Mouse (Mus musculus): ENCODE measurements around the gene Ift88. TPM values are rescaled to one million over a fixed set of nuclear protein-coding genes. Genes with fewer than 3 reads are reported as not detected.
A peak's percentile ranks its signal among the peaks of the same experiment; 100 is the strongest.

Gene Ift88
- total and polyA plus RNA-seq, 3 experiments: 6.7 to 12.3 (median 8.1) TPM

GRCm38 (mm10) chr14:57523762-57524161 lies 99.9 kb downstream of the Ift88 start:
- H3K36me3 ChIP-seq (replicated peaks in 1 of 2; ENCODE audit: control insufficient read depth in 1 of 2, insufficient read depth in 1 of 2, low read length in 1 of 2): no peaks in the 10 kb centered on the region

GRCm38 (mm10) chr14:57524671-57525387 lies 101.0 kb downstream of the Ift88 start, which contains the start of gene Il17d:
TSS of gene Il17d (plus strand) at chr14:57524777.
- Histone ChIP-seq H3K27ac (ENCODE audit: insufficient read depth, low read depth) (no peak within 1 kb of the TSS), H3K9ac (ENCODE audit: insufficient read depth, low read depth) (peak within 1 kb of the TSS; percentile 18; the same call in 1 of the 2 replicates), H3K79me2 (replicated peaks; ENCODE audit: control insufficient read depth, extremely low read depth, insufficient read depth, poor library complexity, severe bottlenecking) (no peaks in the 10 kb centered on the region), H3K27me3 (replicated peaks) (peaks cover 31% of the 10 kb centered on the region), H3K4me1 (ENCODE audit: control insufficient read depth in 1 of 2, insufficient read depth in 2 of 2) (peaks cover 11 to 29% of the 10 kb centered on the region in 2 experiments), H3K9me3 (replicated peaks; ENCODE audit: low read length) (peaks cover 2% of the 10 kb centered on the region), H3K4me3 (replicated peaks in 1 of 3; ENCODE audit: low read depth in 2 of 3, low read length in 2 of 3, poor library complexity in 1 of 3) (peak within 1 kb of the TSS; percentile 41 to 90 (median 62)), H3K36me3 (replicated peaks in 1 of 2; ENCODE audit: control insufficient read depth in 1 of 2, insufficient read depth in 1 of 2, low read length in 1 of 2) (no peaks in the 10 kb centered on the region), H3K4me2 (ENCODE audit: insufficient read depth, low read depth, poor library complexity, severe bottlenecking) (peak within 1 kb of the TSS; percentile 80)
- dilution Hi-C loops (cut with MboI; ENCODE audit: extremely low pct_ligation_motif_present, extremely low pct_unique_long_range_greater_than_20kb, low sequenced_read_pairs): no loop called here
- in situ Hi-C loops (cut with MboI; ENCODE audit: low pct_ligation_motif_present, low pct_unique_long_range_greater_than_20kb, low sequenced_read_pairs): no loop called here
- TF ChIP-seq IRF4 (IDR thresholded peaks at IDR 0.05; ENCODE audit: low read depth, low read length) (no peak), RCOR1 (conservative IDR thresholded peaks at IDR 0.05; ENCODE audit: low read depth, low read length) (no peak), ZMIZ1 (IDR thresholded peaks at IDR 0.05; ENCODE audit: low read depth, low read length) (no peak), MAZ (IDR thresholded peaks at IDR 0.05; ENCODE audit: low read depth, low read length) (no peak), CHD2 (IDR thresholded peaks at IDR 0.05; ENCODE audit: low read length) (no peak), MAX (IDR thresholded peaks at IDR 0.05; ENCODE audit: low read length) (no peak), NRF1 (IDR thresholded peaks at IDR 0.05; ENCODE audit: low read depth, low read length) (no peak), ETS1 (conservative IDR thresholded peaks at IDR 0.05; ENCODE audit: low read depth, low read length) (no peak), ZNF384 (IDR thresholded peaks at IDR 0.05; ENCODE audit: low read depth, low read length) (no peak), SMC3 (IDR thresholded peaks at IDR 0.05; ENCODE audit: low read depth, low read length) (no peak), EP300 (IDR thresholded peaks at IDR 0.05; ENCODE audit: low read length) (no peak), MEF2A (IDR thresholded peaks at IDR 0.05; ENCODE audit: borderline replicate concordance, low read depth, low read length) (no peak), ZKSCAN1 (IDR thresholded peaks at IDR 0.05; ENCODE audit: borderline replicate concordance, low read depth, low read length) (no peak), BHLHE40 (IDR thresholded peaks at IDR 0.05; ENCODE audit: low read depth, low read length) (no peak; the same call in 1 of the 2 replicates), POLR2AphosphoS2 (IDR thresholded peaks at IDR 0.05; ENCODE audit: low read depth, low read length) (no peak), USF2 (conservative IDR thresholded peaks at IDR 0.05; ENCODE audit: low read depth, low read length) (no peak), USF1 (IDR thresholded peaks at IDR 0.05; ENCODE audit: low read depth, low read length) (no peak), SIN3A (IDR thresholded peaks at IDR 0.05; ENCODE audit: low read length) (no peak)
- no peak for DNase-seq (ENCODE audit: extremely low read depth)

More at GRCm38 (mm10) chr14:57523762-57524161, 99.9 kb downstream of the Ift88 start:
- H3K4me3 ChIP-seq (replicated peaks in 1 of 3; ENCODE audit: low read depth in 2 of 3, low read length in 2 of 3, poor library complexity in 1 of 3): no peak overlapping the region
- H3K27ac ChIP-seq (ENCODE audit: insufficient read depth, low read depth): no peak overlapping the region
- dilution Hi-C loops (cut with MboI; ENCODE audit: extremely low pct_ligation_motif_present, extremely low pct_unique_long_range_greater_than_20kb, low sequenced_read_pairs): no loop called here
- no peak overlapping the region for H3K4me2 ChIP-seq (ENCODE audit: insufficient read depth, low read depth, poor library complexity, severe bottlenecking)
- in situ Hi-C loops (cut with MboI; ENCODE audit: low pct_ligation_motif_present, low pct_unique_long_range_greater_than_20kb, low sequenced_read_pairs): no loop called here
- peaks cover 31% of the 10 kb centered on the region for H3K27me3 ChIP-seq (replicated peaks)
- no peak for DNase-seq (ENCODE audit: extremely low read depth)
- H3K9me3 ChIP-seq (replicated peaks; ENCODE audit: low read length): peaks cover 2% of the 10 kb centered on the region
- peaks cover 11 to 29% of the 10 kb centered on the region in 2 experiments for H3K4me1 ChIP-seq (ENCODE audit: control insufficient read depth in 1 of 2, insufficient read depth in 2 of 2)
- TF ChIP-seq KAT2A (IDR thresholded peaks at IDR 0.05; ENCODE audit: insufficient replicate concordance, low read length): no peak
- TF ChIP-seq EP300 (IDR thresholded peaks at IDR 0.05; ENCODE audit: low read length): peak; percentile 59; the same call in 1 of the 2 replicates
- H3K79me2 ChIP-seq (replicated peaks; ENCODE audit: control insufficient read depth, extremely low read depth, insufficient read depth, poor library complexity, severe bottlenecking): no peaks in the 10 kb centered on the region
- no peak overlapping the region for H3K9ac ChIP-seq (ENCODE audit: insufficient read depth, low read depth)
